Mouse (Mus musculus): ENCODE data around the gene Olfr625-ps1.
"Not testable (repeated sequence)": the region's sequence is repeated elsewhere in the genome, so short reads cannot be mapped to it uniquely, and the experiment has no call there.

Gene Olfr625-ps1

GRCm38 (mm10) chr7:103682420-103682819 is at the start of gene Olfr625-ps1:
Gene Olfr625-ps1, plus strand, starts transcription at chr7:103682720.
- no peak for DNase-seq (ENCODE audit: low read depth, low spot score)

- no peak for DNase-seq (ENCODE audit: low read depth, low spot score)
Measured at GRCm38 (mm10) chr7:103636795-103637194, 45.7 kb upstream of the Olfr625-ps1 start.

- no peak for DNase-seq (ENCODE audit: low read depth, low spot score)
Measured at GRCm38 (mm10) chr7:103642602-103643001, 39.9 kb upstream of the Olfr625-ps1 start, which contains the start of gene Olfr622. Gene Olfr622, minus strand, starts transcription at chr7:103642702.

- DNase-seq (ENCODE audit: low read depth, low spot score), result no peak
Measured at GRCm38 (mm10) chr7:103644070-103644469, 38.5 kb upstream of the Olfr625-ps1 start.

GRCm38 (mm10) chr7:103663598-103663997 is 18.9 kb upstream of the Olfr625-ps1 start, which contains the start of gene Olfr623:
Gene Olfr623, minus strand, starts transcription at chr7:103663698.
- DNase-seq (ENCODE audit: low read depth, low spot score), result no peak

- no peak for DNase-seq (ENCODE audit: low read depth, low spot score)
Measured at GRCm38 (mm10) chr7:103671091-103671490, 11.4 kb upstream of the Olfr625-ps1 start, which contains the start of gene Olfr624. Gene Olfr624, minus strand, starts transcription at chr7:103671191.

- no peak for DNase-seq (ENCODE audit: low read depth, low spot score)
Measured at GRCm38 (mm10) chr7:103699469-103699868, 16.9 kb downstream of the Olfr625-ps1 start.

- peak; percentile 40 for DNase-seq (ENCODE audit: low read depth, low spot score)
Measured at GRCm38 (mm10) chr7:103712024-103712423, 29.5 kb downstream of the Olfr625-ps1 start.

GRCm38 (mm10) chr7:103714371-103714770 is 31.9 kb downstream of the Olfr625-ps1 start, which contains the start of gene Olfr243:
Gene Olfr243, plus strand, starts transcription at chr7:103714671.
- no peak for DNase-seq (ENCODE audit: low read depth, low spot score)

GRCm38 (mm10) chr7:103716398-103716797 is 33.9 kb downstream of the Olfr625-ps1 start:
- not testable (repeated sequence) for DNase-seq (ENCODE audit: low read depth, low spot score)

- DNase-seq (ENCODE audit: low read depth, low spot score), result no peak
Measured at GRCm38 (mm10) chr7:103730074-103730473, 47.6 kb downstream of the Olfr625-ps1 start, which contains the start of gene Olfr628. Gene Olfr628, plus strand, starts transcription at chr7:103730374.

All from CD4-positive, CD25-positive, alpha-beta regulatory T cell, adult 2 months (primary cell).